Mouse (Mus musculus) midbrain, embryonic 15.5 days (tissue): ENCODE results near the gene Atad2b. TPM values are rescaled to one million over a fixed set of nuclear protein-coding genes. Genes with fewer than 3 reads are reported as not detected.

Experiments used
- polyA plus RNA-seq: library from polyadenylated mRNA; unstranded; fragments of >200 nt; fragmentation: Nextera tagmentation; extraction: Ambion mirVana; gene quantifications from 2 replicates; pipeline ENCODE4 v1.2.1, GENCODE M21; 2015

Atad2b gene
- polyA plus RNA-seq, 1 experiment from 2014 or later = 11.2 TPM

Other genes starting within 250 kb of the Atad2b start
- gene Fam228a, start 178.9 kb upstream of the Atad2b start, polyA plus RNA-seq = 1.0 and 1.3 TPM in 2 replicates
- gene Pfn4, start 148.3 kb upstream of the Atad2b start, polyA plus RNA-seq = 12.9 and 13.8 TPM in 2 replicates
- gene Fam228b, start 148.1 kb upstream of the Atad2b start, polyA plus RNA-seq = 4.7 and 6.1 TPM in 2 replicates
- 180 and 200 TPM in 2 replicates for gene Sf3b6, start 99.8 kb upstream of the Atad2b start, polyA plus RNA-seq
- 30.9 and 39.9 TPM in 2 replicates for gene Fkbp1b, start 75.8 kb upstream of the Atad2b start, polyA plus RNA-seq
- gene Wdcp, start 74.0 kb upstream of the Atad2b start, polyA plus RNA-seq = 13.8 and 15.0 TPM in 2 replicates
- 2.6 TPM in 2 replicates for gene Mfsd2b, start 43.0 kb upstream of the Atad2b start, polyA plus RNA-seq
- 40.4 and 41.7 TPM in 2 replicates for gene Ubxn2a, start 9.6 kb upstream of the Atad2b start, polyA plus RNA-seq